Mouse (Mus musculus) liver, postnatal 0 days (tissue): ENCODE data around the gene Dock10. TPM values are rescaled to one million over a fixed set of nuclear protein-coding genes. Genes with fewer than 3 reads are reported as not detected.

Experiments
- ATAC-seq: fragments of 200-750 bp; cut with Nextera tagmentation; 2 replicates; pipeline ENCODE4 v1.8.0; 2017; ENCODE audit warnings: mild to moderate bottlenecking, moderate library complexity
- DNase-seq: peaks from one replicate; pipeline ENCODE4 v3.0.0-alpha.2; 2016
- H3K27ac ChIP-seq: fragments of 300-500 bp; sonication (generic); 2 replicates; pipeline ENCODE4 v1.5.1; 2014; ENCODE audit warnings: antibody characterized with exemption, moderate library complexity, mild to moderate bottlenecking, low read depth
- H3K27me3 ChIP-seq: fragments of 300-500 bp; sonication (generic); 2 replicates; pipeline ENCODE4 v1.6.1; 2014; ENCODE audit warnings: low read length, control low read depth, mixed read lengths; ENCODE audit not compliant: insufficient read depth
- H3K36me3 ChIP-seq: fragments of 300-500 bp; sonication (generic); replicated peaks from 2 replicates; pipeline ENCODE4 v1.6.1; 2014; ENCODE audit warnings: mild to moderate bottlenecking, control low read depth, low read length, moderate library complexity, mixed read lengths; ENCODE audit not compliant: insufficient read depth
- H3K4me1 ChIP-seq: fragments of 300-500 bp; sonication (generic); 2 replicates; pipeline ENCODE4 v1.6.1; 2014; ENCODE audit warnings: antibody characterized with exemption, mild to moderate bottlenecking, control low read depth; ENCODE audit not compliant: insufficient read depth
- H3K4me2 ChIP-seq: fragments of 300-500 bp; sonication (generic); 2 replicates; pipeline ENCODE4 v1.6.1; 2014; ENCODE audit warnings: low read depth, mild to moderate bottlenecking, low read length, moderate library complexity, mixed read lengths
- H3K4me3 ChIP-seq: fragments of 300-500 bp; sonication (generic); 2 replicates; pipeline ENCODE4 v1.5.1; 2014; ENCODE audit warnings: low read depth, low read length
- H3K9ac ChIP-seq: fragments of 300-500 bp; sonication (generic); replicated peaks from 2 replicates; pipeline ENCODE4 v1.6.1; 2014; ENCODE audit warnings: mild to moderate bottlenecking, moderate library complexity
- H3K9me3 ChIP-seq: fragments of 300-500 bp; sonication (generic); 2 replicates; pipeline ENCODE4 v1.6.1; 2016; ENCODE audit warnings: mild to moderate bottlenecking, control low read depth, low read length, mixed read lengths
- CTCF ChIP-seq: sonication (generic); IDR thresholded peaks from 2 replicates; pipeline ENCODE4 v1.5.1; 2016; ENCODE audit warnings: antibody characterized with exemption, low read depth
- EP300 ChIP-seq: IDR thresholded peaks from 2 replicates; pipeline ENCODE4 v1.6.1; 2016; ENCODE audit warnings: antibody characterized with exemption, low read depth, mild to moderate bottlenecking
- WGBS: fragments of 180-500 bp; shearing (Covaris S2); extraction: QIAGEN DNeasy Blood & Tissue Kit; methylation state at CpG from one replicate; pipeline ENCODE4 v1.1.7; 2014; ENCODE audit not compliant: insufficient replicate concordance; 5-methylcytosine and 5-hydroxymethylcytosine counted together
- polyA plus RNA-seq: library from polyadenylated mRNA; unstranded; fragments of >200 nt; fragmentation: Nextera tagmentation; extraction: Ambion mirVana; gene quantifications from 2 replicates; pipeline ENCODE4 v1.2.1, GENCODE M21; 2015

Dock10 gene
- polyA plus RNA-seq, 1 experiment from 2014 or later, result 3.3 TPM

DNA sequence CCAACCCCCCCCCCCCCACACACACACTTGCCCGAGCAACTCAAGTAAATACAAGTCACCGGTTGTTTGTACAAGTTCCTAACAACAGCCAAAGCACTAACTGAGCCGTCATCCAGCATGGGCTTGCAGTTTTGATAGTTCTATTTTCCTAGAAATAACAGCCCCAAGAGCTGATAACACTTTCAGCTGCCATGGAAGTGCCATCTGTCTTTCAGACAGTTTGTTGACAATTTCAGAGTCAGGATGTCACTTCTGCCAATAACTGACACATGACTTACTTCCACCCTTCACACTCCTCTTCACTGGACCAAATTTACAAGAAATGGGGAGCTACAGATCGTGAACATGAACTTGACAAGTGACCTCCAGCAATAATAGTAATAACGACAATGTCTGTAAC lies 175.0 kb downstream of the Dock10 start:
- WGBS, result 64% methylated on average over 5 of the region's 5 CpGs
- H3K4me2 ChIP-seq, result no peak overlapping the region
- TF ChIP-seq CTCF (no peak), EP300 (no peak)

DNA sequence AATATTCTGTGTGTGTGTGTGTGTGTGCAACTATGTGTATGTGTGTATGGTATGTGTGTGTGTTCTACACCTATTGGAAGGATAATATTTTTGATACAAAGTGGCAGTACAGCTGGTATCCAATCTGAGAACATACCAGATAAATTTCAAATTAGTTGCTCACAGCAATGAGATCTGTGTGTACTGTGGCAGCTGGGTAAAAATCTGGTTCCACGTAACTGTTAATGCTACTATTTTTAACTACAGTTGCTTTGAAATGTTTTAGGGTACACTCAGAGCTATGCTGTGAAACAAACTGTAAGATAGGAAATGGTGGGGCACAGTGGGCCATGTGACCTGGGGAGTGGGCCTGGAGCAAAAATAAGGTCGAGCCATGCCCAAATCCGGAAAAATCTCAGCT lies 176.1 kb downstream of the Dock10 start:
- H3K4me3 ChIP-seq, result no peak overlapping the region

More for the DNA sequence above, 175.0 kb downstream of the Dock10 start:
- peaks cover 7% of the 10 kb centered on the region; the same call in 1 of the 2 replicates for H3K36me3 ChIP-seq
- no peaks in the 10 kb centered on the region for H3K4me1 ChIP-seq
- H3K9me3 ChIP-seq, result no peaks in the 10 kb centered on the region
- DNase-seq, result no peak
- H3K27me3 ChIP-seq, result no peaks in the 10 kb centered on the region
- no peak overlapping the region for H3K27ac ChIP-seq
- H3K9ac ChIP-seq, result no peak overlapping the region
- H3K4me3 ChIP-seq, result no peak overlapping the region
- ATAC-seq, result no peak

DNA sequence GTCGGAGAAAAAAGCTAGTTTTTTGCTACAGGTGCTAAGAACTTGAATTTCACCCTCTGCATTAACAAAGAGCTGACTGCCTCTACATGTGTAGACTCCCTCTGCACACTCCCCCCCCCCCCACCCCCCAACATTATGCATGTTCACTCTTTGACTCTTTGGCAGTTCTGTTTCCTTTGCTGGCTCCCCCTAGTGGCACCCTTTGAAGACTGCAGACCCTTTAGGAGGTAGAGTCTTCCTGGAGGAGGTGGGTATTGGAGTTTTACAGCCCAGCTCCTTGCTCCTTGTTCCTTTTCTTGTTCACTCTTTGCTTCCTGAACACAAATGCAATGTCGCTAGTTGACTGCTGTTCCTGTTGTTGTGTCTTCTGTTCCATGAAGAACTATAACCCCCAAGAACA lies 181.4 kb downstream of the Dock10 start:
- ATAC-seq, result no peak
- H3K4me3 ChIP-seq, result no peak overlapping the region
- no peak overlapping the region for H3K27ac ChIP-seq
- H3K9ac ChIP-seq, result no peak overlapping the region
- no peaks in the 10 kb centered on the region for H3K9me3 ChIP-seq
- H3K27me3 ChIP-seq, result no peaks in the 10 kb centered on the region
- H3K4me2 ChIP-seq, result no peak overlapping the region
- peak; percentile 24 for DNase-seq
- H3K4me1 ChIP-seq, result no peaks in the 10 kb centered on the region
- 75% methylated on average over 2 of the region's 2 CpGs for WGBS
- TF ChIP-seq EP300 (no peak), CTCF (peak; percentile 54)
- H3K36me3 ChIP-seq, result no peaks in the 10 kb centered on the region; the same call in 1 of the 2 replicates

More for the DNA sequence above, 176.1 kb downstream of the Dock10 start:
- TF ChIP-seq CTCF (no peak), EP300 (no peak)
- Histone ChIP-seq H3K27ac (no peak overlapping the region), H3K9me3 (no peaks in the 10 kb centered on the region), H3K9ac (no peak overlapping the region), H3K4me2 (no peak overlapping the region), H3K36me3 (peaks cover 7% of the 10 kb centered on the region; the same call in 1 of the 2 replicates), H3K4me1 (no peaks in the 10 kb centered on the region), H3K27me3 (no peaks in the 10 kb centered on the region)
- no peak for DNase-seq
- 87% methylated on average over 3 of the region's 3 CpGs for WGBS
- no peak for ATAC-seq

DNA sequence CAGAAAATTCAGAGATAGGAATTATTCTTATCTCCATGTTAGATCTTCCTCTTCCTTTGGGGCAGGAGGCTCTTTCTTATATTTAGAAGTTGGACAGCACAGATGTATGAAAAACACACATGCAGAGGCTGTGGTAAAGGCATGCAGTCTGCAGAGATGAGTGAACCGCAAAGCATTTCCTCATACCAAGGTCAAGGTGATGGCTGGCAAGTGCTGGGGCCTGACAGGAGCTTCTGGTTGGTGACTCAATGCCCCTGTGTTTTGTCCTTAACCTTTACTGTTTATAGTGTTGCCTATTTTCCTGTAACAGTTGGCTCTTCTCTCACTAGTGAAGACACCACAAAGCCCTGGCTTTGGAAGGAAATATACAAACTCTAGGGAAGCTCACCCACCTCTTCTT lies 201.9 kb downstream of the Dock10 start:
- no peak for DNase-seq
- ATAC-seq, result no peak
- Histone ChIP-seq H3K9me3 (no peaks in the 10 kb centered on the region), H3K9ac (no peak overlapping the region), H3K36me3 (no peaks in the 10 kb centered on the region), H3K27ac (no peak overlapping the region), H3K27me3 (no peaks in the 10 kb centered on the region), H3K4me2 (no peak overlapping the region), H3K4me3 (no peak overlapping the region), H3K4me1 (no peaks in the 10 kb centered on the region)
- 100% methylated on average over 1 of the region's 1 CpGs for WGBS
- TF ChIP-seq CTCF (no peak), EP300 (no peak)

DNA sequence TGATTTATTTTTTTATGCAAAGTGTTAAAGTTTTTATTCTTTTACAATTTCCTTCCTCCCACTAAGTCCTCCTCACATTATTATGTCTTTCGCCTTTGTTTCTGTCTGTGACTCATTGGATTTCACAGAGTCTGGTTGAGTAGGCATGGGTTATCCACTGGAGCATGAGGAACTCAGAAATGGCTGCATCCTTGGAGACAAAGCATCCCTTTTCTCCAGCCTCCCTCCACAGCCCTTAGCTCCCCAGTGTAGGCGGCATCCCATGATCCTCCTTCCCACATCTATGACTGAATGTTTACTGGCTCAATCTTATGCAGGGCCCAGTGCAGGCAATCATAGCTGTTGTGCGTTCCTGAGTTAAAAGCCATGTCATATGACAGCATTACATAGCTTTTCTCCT lies 216.8 kb downstream of the Dock10 start:
- no peaks in the 10 kb centered on the region for H3K4me1 ChIP-seq
- no peak for ATAC-seq
- H3K27me3 ChIP-seq, result no peaks in the 10 kb centered on the region
- no peak overlapping the region for H3K9ac ChIP-seq
- DNase-seq, result no peak
- H3K4me2 ChIP-seq, result no peak overlapping the region
- no peaks in the 10 kb centered on the region for H3K36me3 ChIP-seq
- H3K9me3 ChIP-seq, result no peaks in the 10 kb centered on the region
- 80% methylated on average over 3 of the region's 3 CpGs for WGBS
- no peak overlapping the region for H3K27ac ChIP-seq
- TF ChIP-seq CTCF (no peak), EP300 (no peak)
- no peak overlapping the region for H3K4me3 ChIP-seq

DNA sequence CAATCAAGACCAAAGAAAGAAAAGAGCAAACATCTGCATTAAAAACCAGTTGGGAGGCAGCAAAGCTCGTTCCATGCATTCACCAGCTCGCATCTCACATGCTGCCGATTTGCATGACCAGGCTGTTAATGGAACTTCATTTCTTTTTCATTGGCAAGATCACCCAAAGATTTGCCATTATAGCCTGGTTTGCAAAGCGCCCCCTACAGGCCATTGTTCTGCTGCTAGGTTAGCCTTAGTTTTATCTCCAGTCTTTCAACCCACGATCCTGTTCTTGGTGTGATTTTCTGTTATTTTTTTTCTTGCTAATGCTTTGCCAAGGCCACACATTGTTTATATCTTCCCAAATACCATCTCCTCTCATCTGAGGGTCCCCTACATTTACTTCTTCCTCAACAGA lies 236.1 kb downstream of the Dock10 start:
- TF ChIP-seq EP300 (no peak), CTCF (peak; percentile 58)
- no peaks in the 10 kb centered on the region for H3K4me1 ChIP-seq
- DNase-seq (peak; percentile 18), ATAC-seq (no peak)
- 66% methylated on average over 5 of the region's 5 CpGs for WGBS
- H3K9ac ChIP-seq, result no peak overlapping the region
- no peak overlapping the region for H3K4me3 ChIP-seq
- peaks cover 6% of the 10 kb centered on the region for H3K36me3 ChIP-seq
- H3K4me2 ChIP-seq, result no peak overlapping the region
- no peaks in the 10 kb centered on the region for H3K9me3 ChIP-seq
- no peaks in the 10 kb centered on the region for H3K27me3 ChIP-seq
- no peak overlapping the region for H3K27ac ChIP-seq

DNA sequence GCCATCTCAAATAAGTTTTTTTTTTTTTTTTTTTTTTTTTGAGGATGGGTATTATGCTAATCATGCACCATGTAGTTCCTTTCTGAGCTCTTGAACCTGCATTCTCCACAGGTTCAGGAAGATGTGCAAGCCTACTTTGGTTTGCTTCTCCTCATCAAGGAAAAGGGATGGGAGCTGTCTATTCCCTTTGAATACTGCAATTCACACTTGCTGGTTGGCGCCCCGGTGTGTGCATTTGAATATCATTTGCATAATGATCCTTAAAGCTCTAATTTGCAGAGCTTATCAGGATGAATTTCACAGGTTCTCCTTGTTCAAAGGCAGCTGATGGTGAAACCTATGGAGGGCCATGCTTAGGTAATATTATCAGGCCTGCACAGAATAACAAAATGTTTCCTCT lies 237.9 kb downstream of the Dock10 start:
- Histone ChIP-seq H3K36me3 (peaks cover 6% of the 10 kb centered on the region), H3K27me3 (no peaks in the 10 kb centered on the region), H3K4me3 (no peak overlapping the region), H3K4me1 (no peaks in the 10 kb centered on the region), H3K27ac (no peak overlapping the region), H3K9me3 (no peaks in the 10 kb centered on the region), H3K4me2 (no peak overlapping the region), H3K9ac (no peak overlapping the region)
- ATAC-seq (no peak), DNase-seq (no peak)
- WGBS, result 45% methylated on average over 2 of the region's 2 CpGs
- TF ChIP-seq CTCF (no peak), EP300 (no peak)
